Mouse (Mus musculus) forebrain, postnatal 0 days (tissue): ENCODE measurements around the gene Nfatc2ip. TPM values are rescaled to one million over a fixed set of nuclear protein-coding genes. Genes with fewer than 3 reads are reported as not detected.

Experiments
- ATAC-seq: fragments of 200-750 bp; cut with Nextera tagmentation; 2 replicates; pipeline ENCODE4 v1.8.0; 2017; ENCODE audit warnings: mild to moderate bottlenecking, moderate library complexity
- DNase-seq: peaks from one replicate; pipeline ENCODE4 v3.0.0-alpha.2; 2015
- H3K27ac ChIP-seq: fragments of 300-500 bp; sonication (generic); 2 replicates; pipeline ENCODE4 v1.5.1; 2014; ENCODE audit warnings: low read depth, mild to moderate bottlenecking, antibody characterized with exemption, low read length, moderate library complexity, mixed read lengths
- H3K27me3 ChIP-seq: fragments of 300-500 bp; sonication (generic); 2 replicates; pipeline ENCODE4 v1.6.1; 2014; ENCODE audit warnings: mild to moderate bottlenecking, low read length, mixed read lengths; ENCODE audit not compliant: insufficient read depth
- H3K36me3 ChIP-seq: fragments of 300-500 bp; sonication (generic); 2 replicates; pipeline ENCODE4 v1.6.1; 2014; ENCODE audit warnings: mild to moderate bottlenecking, moderate library complexity; ENCODE audit not compliant: insufficient read depth
- H3K4me1 ChIP-seq: fragments of 300-500 bp; sonication (generic); 2 replicates; pipeline ENCODE4 v1.6.1; 2014; ENCODE audit warnings: antibody characterized with exemption; ENCODE audit not compliant: insufficient read depth
- H3K4me2 ChIP-seq: fragments of 300-500 bp; sonication (generic); 2 replicates; pipeline ENCODE4 v1.6.1; 2014; ENCODE audit warnings: low read depth, mild to moderate bottlenecking, moderate library complexity
- H3K4me3 ChIP-seq: fragments of 300-500 bp; sonication (generic); 2 replicates; pipeline ENCODE4 v1.5.1; 2014; ENCODE audit warnings: low read depth, low read length, mixed read lengths
- H3K9ac ChIP-seq: fragments of 300-500 bp; sonication (generic); 2 replicates; pipeline ENCODE4 v1.6.1; 2014; ENCODE audit warnings: mild to moderate bottlenecking
- H3K9me3 ChIP-seq: fragments of 300-500 bp; sonication (generic); 2 replicates; pipeline ENCODE4 v1.6.1; 2016; ENCODE audit warnings: low read length
- CTCF ChIP-seq: sonication (generic); IDR thresholded peaks from 2 replicates; pipeline ENCODE4 v1.5.1; 2016; ENCODE audit warnings: antibody characterized with exemption, control low read depth, low read depth
- WGBS: fragments of 180-500 bp; shearing (Covaris S2); extraction: QIAGEN DNeasy Blood & Tissue Kit; methylation state at CpG from one replicate; pipeline ENCODE4 v1.1.7; 2014; 5-methylcytosine and 5-hydroxymethylcytosine counted together
- polyA plus RNA-seq: library from polyadenylated mRNA; unstranded; fragments of >200 nt; fragmentation: Nextera tagmentation; extraction: Ambion mirVana; gene quantifications from 2 replicates; pipeline ENCODE4 v1.2.1, GENCODE M21; 2015
- total RNA-seq: library from RNA; depleted of rRNA; stranded (reverse); fragments of >200 nt; gene quantifications from 2 replicates; pipeline ENCODE4 v1.2.3, GENCODE M21; 2014

Nfatc2ip gene
- total and polyA plus RNA-seq, 2 experiments from 2014 or later = 2.4 to 5.2 TPM

DNA sequence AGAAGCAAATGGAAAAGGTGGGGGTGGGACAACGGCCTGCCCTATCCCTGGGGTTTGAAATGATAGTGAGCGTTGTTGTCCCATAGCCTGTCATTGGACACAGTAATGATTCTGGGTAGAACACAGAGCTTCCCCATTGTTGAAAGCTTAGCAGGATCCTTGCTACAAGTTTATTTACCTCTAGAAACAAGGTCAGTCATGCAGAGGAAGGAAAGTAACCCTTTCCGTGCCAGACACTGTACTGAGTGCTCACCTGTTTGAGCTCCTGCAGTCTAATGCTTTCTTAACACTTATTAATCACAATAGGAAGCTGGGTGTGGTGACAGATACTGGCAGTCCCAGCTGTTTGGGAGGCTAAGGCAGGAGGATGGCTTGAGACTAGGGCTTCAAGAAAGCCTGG lies 39.3 kb upstream of the Nfatc2ip start:
- no peaks in the 10 kb centered on the region for H3K9me3 ChIP-seq
- no peak overlapping the region for H3K9ac ChIP-seq
- 81% methylated on average over 3 of the region's 3 CpGs for WGBS
- H3K4me2 ChIP-seq = no peak overlapping the region
- TF ChIP-seq CTCF = no peak
- peaks cover 13% of the 10 kb centered on the region for H3K36me3 ChIP-seq
- no peak for DNase-seq
- H3K27ac ChIP-seq = no peak overlapping the region
- H3K4me3 ChIP-seq = no peak overlapping the region
- H3K27me3 ChIP-seq = no peaks in the 10 kb centered on the region
- H3K4me1 ChIP-seq = no peaks in the 10 kb centered on the region
- no peak for ATAC-seq

DNA sequence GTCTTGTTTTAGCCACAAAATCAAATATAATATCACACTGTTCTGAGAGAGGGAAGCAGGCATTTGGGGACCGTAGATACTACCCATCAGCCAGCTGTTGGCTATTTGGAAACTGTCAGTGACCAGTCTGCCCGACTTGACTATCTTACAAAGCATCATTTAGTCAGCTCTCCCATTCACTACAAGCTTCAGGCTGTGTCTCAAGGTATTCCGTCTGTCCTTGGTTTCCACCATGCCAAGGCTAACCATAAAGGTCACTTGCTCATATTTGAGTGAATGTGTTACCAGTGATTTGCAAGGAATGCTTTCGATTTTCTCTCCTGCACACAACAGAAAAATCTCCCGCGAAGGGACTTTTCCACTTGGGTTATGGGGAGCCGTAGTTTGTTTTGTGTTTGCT lies 38.2 kb upstream of the Nfatc2ip start:
- WGBS = 91% methylated on average over 7 of the region's 7 CpGs
- Histone ChIP-seq H3K27me3 (no peaks in the 10 kb centered on the region), H3K27ac (no peak overlapping the region), H3K4me3 (no peak overlapping the region), H3K9me3 (no peaks in the 10 kb centered on the region), H3K4me2 (no peak overlapping the region), H3K4me1 (peaks cover 1% of the 10 kb centered on the region; the same call in 1 of the 2 replicates), H3K9ac (no peak overlapping the region), H3K36me3 (peaks cover 13% of the 10 kb centered on the region)
- no peak for TF ChIP-seq CTCF
- DNase-seq (no peak), ATAC-seq (no peak)

DNA sequence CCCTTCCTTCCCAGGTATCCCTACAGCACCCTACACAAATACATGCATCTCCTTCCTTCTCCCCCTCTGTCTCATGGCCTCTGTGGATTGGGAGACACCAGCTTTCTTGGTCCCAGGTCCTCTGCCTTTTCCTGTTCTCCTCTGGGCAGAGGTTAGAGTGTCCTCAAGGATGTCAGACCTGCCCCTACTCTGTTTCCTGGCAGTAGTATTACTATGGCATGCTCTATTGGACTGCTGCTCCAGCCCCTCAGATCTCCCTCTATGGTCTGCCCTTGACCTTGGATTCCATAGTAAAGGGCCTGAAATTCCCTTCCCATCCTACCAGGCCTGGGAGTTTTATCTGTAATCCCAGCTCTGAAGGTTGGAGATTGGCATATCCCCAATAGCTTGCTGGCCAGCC lies 33.6 kb upstream of the Nfatc2ip start:
- no peak overlapping the region for H3K9ac ChIP-seq
- ATAC-seq (no peak), DNase-seq (no peak)
- H3K4me2 ChIP-seq = no peak overlapping the region
- TF ChIP-seq CTCF = no peak
- H3K27me3 ChIP-seq = no peaks in the 10 kb centered on the region
- no peak overlapping the region for H3K27ac ChIP-seq
- H3K36me3 ChIP-seq = peaks cover 6% of the 10 kb centered on the region; the same call in 1 of the 2 replicates
- no peak overlapping the region for H3K4me3 ChIP-seq
- H3K9me3 ChIP-seq = no peaks in the 10 kb centered on the region
- H3K4me1 ChIP-seq = peaks cover 12% of the 10 kb centered on the region

DNA sequence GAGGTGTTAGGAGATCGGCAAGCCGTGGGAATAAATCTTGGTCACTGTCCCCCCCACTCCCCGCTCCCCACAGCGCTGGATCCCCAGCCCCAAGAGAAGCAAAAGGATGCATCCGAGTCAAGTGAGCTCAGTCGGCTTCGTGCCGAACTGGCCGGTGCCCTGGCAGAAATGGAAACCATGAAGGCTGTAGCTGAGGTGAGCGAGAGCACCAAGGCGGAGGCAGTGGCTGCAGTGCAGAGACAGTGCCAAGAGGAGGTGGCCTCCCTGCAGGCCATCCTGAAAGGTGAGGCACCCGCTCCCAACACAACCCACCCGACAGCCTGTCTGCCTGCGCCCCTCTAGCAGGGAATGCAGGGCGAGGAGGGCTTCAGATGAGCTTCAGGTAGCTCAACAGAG lies 33.0 kb upstream of the Nfatc2ip start:
- no peaks in the 10 kb centered on the region for H3K27me3 ChIP-seq
- WGBS = 29% methylated on average over 15 of the region's 15 CpGs
- no peak for TF ChIP-seq CTCF

DNA sequence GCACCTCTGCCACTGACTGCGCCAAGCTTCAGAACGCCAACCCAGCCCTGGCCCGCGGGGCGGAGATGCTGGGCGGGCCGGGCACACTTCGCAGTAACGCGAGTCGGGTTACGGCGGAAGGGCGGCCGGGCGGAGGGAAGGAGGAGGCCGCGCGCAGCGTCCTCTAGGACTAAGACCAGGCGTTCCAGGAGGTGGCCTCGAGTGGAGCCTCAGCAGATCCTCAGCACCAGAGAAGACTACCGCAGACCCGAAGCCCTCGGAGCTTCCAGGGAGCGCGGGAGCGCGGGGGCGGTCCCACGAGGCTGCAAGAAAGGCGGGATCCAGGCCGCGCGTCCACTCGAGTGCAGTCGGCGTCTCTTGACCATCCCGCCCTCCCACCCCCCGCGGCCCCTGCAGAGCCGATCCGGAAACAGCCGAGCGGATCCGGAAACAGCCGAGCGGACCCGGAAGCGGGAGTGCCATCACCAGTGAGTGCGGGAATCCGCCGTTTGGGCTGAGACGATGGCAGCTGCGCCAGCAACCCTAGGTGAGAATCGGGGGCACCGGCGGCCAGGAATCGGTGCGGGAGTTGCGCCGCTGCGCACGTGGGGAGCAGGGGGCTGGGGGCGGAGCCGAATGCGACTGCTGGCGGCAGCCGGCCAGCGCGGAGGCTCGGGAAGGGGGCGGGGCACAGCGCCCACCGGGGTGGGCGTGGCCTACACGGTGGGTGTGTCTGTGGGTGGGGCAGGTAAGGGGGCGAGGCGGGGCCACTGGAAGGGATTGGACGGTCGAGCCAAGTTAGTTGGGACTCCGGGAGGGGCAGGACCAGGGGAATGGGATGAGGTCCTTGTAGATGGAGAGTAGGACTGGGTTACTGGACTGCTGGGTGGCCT lies 32.3 kb upstream of the Nfatc2ip start, which contains the start of gene Rabep2:
Gene Rabep2, plus strand, starts transcription at position 129 of the 872 bp plus-strand sequence.
- H3K27me3 ChIP-seq = no peaks in the 10 kb centered on the region
- peak within 1 kb of the TSS; percentile 88 for H3K27ac ChIP-seq
- peak within 1 kb of the TSS; percentile 88 for H3K9ac ChIP-seq
- 2% methylated on average over 78 of the region's 82 CpGs for WGBS
- DNase-seq (peak; percentile 93), ATAC-seq (peak; percentile 94)
- H3K9me3 ChIP-seq = no peaks in the 10 kb centered on the region
- H3K4me3 ChIP-seq = peak within 1 kb of the TSS; percentile 66
- H3K36me3 ChIP-seq = no peaks in the 10 kb centered on the region; the same call in 1 of the 2 replicates
- TF ChIP-seq CTCF = no peak
- peak within 1 kb of the TSS; percentile 90 for H3K4me2 ChIP-seq
- peaks cover 12% of the 10 kb centered on the region for H3K4me1 ChIP-seq

More for the DNA sequence above, 33.0 kb upstream of the Nfatc2ip start:
- H3K9ac ChIP-seq = peak overlapping the region; percentile 88
- H3K36me3 ChIP-seq = peaks cover 3% of the 10 kb centered on the region; the same call in 1 of the 2 replicates
- peaks cover 12% of the 10 kb centered on the region for H3K4me1 ChIP-seq
- peak overlapping the region; percentile 90 for H3K4me2 ChIP-seq
- DNase-seq (no peak), ATAC-seq (no peak)
- H3K27ac ChIP-seq = no peak overlapping the region
- peak overlapping the region; percentile 66 for H3K4me3 ChIP-seq
- H3K9me3 ChIP-seq = no peaks in the 10 kb centered on the region

DNA sequence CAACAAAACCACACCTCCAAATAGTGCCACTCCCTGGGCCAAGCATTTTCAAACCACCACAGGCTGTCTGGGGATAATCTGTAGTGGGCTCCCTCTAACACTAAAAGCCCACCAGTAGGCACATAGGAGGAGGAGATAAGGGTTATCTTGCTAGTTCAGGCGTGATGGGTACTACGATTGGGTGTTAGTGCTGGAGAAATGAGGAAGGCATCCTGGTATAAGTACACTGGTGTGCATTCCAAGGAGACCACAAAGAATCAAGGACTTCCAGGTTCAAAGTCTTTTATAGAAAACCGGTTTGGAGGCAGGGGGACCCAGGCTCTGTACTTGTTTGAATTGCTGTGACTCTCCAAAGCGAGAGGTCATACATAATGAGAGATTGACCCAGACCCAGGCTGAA lies 31.6 kb upstream of the Nfatc2ip start:
- no peak for ATAC-seq
- peak overlapping the region; percentile 90 for H3K4me2 ChIP-seq
- no peak for TF ChIP-seq CTCF

DNA sequence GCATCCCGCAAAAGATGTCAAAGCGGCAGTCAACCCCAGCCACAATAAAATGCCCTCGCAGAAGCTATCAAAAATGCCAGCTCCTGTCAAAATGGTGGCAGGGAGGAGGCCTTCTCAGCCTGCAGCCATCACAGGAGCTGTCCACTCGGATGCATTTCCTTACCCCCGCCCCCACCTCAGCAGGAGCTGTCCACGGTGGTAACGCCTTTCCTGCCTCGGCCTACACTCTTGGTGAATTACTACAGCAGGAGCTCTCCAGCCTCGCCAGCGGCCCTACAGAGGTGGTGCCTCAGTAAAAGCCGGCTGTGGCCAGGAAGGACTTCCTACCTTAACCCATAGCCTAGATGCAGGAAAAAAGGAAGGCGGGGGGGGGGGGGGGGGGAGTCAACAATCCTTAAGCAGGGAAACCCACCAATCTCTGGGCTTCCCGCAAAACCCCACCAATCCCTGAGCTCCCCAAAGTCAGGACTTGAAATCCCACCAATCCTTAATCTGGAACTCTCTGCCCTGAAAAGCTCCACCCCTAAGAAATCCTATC lies 30.9 kb upstream of the Nfatc2ip start:
- ATAC-seq (no peak), DNase-seq (no peak)
- Histone ChIP-seq H3K4me3 (no peak overlapping the region), H3K36me3 (no peaks in the 10 kb centered on the region; the same call in 1 of the 2 replicates), H3K27ac (no peak overlapping the region), H3K27me3 (no peaks in the 10 kb centered on the region), H3K4me1 (peaks cover 12% of the 10 kb centered on the region), H3K4me2 (no peak overlapping the region), H3K9me3 (no peaks in the 10 kb centered on the region), H3K9ac (no peak overlapping the region)
- TF ChIP-seq CTCF = no peak
- 66% methylated on average over 13 of the region's 13 CpGs for WGBS

More for the DNA sequence above, 31.6 kb upstream of the Nfatc2ip start:
- WGBS = 14% methylated on average over 4 of the region's 4 CpGs
- H3K9me3 ChIP-seq = no peaks in the 10 kb centered on the region
- DNase-seq = no peak
- no peaks in the 10 kb centered on the region; the same call in 1 of the 2 replicates for H3K36me3 ChIP-seq
- peaks cover 12% of the 10 kb centered on the region for H3K4me1 ChIP-seq
- peak overlapping the region; percentile 66 for H3K4me3 ChIP-seq
- peak overlapping the region; percentile 88 for H3K27ac ChIP-seq
- peak overlapping the region; percentile 88 for H3K9ac ChIP-seq
- no peaks in the 10 kb centered on the region for H3K27me3 ChIP-seq
